Mouse (Mus musculus) urinary bladder, adult 2 months (tissue): Measurements from ENCODE around the gene Grid1. TPM values are rescaled to one million over a fixed set of nuclear protein-coding genes. Genes with fewer than 3 reads are reported as not detected.
A peak's percentile ranks its signal among the peaks of the same experiment; 100 is the strongest.

Source experiments
- DNase-seq: peaks from one replicate; pipeline ENCODE4 v3.0.0; 2022; ENCODE audit warnings: low spot score
- polyA plus RNA-seq: library from polyadenylated mRNA; depleted of rRNA; stranded (reverse); fragments of >200 nt; gene quantifications from 2 replicates; pipeline ENCODE4 v1.2.3, GENCODE M21; 2012; rRNA removed

Grid1 gene
- polyA plus RNA-seq, result 0.07 and 0.16 TPM in 2 replicates

- DNase-seq, result no peak
These were observed at the start of gene Grid1 for GRCm38 (mm10) chr14:34819919-34820652. Gene Grid1 (plus strand): TSS chr14:34820108.

DNA sequence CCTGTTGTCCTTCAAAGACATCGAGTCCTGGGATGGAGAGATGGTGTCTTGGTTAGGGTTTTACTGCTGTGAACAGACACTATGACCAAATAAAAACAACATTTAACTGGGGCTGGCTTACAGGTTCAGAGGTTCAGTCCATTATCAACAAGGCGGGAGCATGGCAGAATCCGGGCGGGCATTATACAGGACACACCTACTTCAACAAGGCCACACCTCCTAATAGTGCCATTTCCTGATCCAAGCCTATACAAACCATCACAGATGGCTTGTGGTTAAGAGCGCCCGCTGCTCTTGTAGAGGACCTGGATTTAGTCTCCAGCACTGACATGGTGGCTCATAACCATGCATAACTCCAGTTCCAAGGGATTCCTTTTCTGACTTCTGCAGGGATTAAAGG is 49.4 kb upstream of the Grid1 start:
- no peak for DNase-seq

DNA sequence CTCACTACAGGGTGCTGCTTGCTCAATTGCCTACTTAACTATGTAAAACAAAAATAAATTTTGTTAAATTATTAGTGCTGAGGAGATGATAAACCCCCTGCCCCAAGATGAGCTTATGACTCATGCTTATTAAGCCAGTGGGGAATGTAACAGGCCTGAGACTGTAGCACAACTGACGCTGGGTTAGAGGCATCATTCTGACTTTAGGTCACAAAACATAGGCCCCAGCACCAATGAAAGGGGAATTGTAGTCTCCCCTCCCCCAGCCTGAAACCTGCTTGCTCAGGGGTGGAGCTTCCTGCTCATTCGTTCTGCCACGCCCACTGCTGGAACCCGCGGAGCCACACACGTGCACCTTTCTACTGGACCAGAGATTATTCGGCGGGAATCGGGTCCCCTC is 48.3 kb upstream of the Grid1 start:
- DNase-seq, result no peak

DNA sequence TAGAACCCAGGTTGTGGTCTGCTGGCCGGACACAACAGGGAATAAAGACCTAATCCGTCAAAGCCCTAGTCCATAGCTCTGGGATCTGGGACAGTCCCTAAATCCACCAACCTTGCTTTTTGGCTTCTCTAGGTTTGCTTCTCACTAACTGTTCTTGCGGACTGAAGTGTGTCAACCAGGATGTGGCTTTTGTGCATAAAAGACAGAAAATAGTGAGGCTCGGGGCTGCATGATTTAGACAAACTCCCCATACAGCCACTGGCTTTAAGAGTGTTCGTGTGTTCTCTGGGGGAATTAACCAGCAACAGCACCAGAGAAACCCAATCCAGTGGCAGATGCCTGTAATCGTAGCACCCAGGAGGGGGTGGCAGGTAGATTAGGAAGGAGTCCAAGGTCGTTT is 47.8 kb upstream of the Grid1 start:
- no peak for DNase-seq

DNA sequence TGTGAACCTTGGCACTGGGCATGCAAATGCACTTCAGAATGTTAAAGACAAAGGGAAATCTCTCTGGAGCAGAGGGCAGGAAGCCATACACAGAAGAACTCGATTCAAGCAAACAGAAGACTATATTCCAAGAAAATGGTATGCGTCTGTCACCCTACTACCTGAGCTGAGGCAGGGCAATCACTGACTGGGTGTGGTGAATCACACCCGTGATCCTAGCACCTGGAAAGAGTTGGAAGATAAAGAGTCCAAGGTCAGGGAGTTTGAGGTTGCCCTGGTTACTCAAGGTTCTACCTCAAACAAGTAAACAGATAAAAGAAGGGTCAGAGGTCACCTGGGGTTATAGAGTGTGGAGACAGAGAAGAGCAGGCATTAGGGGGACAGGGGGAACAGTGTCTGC is 46.2 kb upstream of the Grid1 start:
- no peak for DNase-seq

GRCm38 (mm10) chr14:34774231-34774630 is 45.7 kb upstream of the Grid1 start:
- no peak for DNase-seq

- no peak for DNase-seq
These were observed 43.1 kb upstream of the Grid1 start for GRCm38 (mm10) chr14:34776719-34777385.

- no peak for DNase-seq
These were observed 42.1 kb upstream of the Grid1 start for GRCm38 (mm10) chr14:34777810-34778209.

DNA sequence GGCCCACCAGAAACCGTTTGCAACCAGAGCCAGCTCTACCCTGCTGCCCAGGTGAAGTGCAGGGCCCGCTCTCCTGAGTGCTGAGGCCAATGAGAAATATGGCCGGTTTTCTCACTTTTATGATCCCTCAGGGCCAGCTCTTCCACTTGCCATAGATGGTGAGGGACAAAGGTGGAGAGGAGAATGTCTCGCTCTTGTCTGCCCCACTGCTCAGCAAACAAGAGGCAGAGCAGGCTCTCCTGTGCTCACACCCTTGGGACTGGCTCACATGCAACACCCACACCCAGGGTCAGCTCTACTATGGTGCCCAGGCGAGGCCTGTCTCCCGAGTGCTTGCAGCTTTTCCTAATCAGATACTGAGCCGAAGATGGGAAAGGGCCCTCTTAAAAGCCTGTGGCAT is 41.1 kb upstream of the Grid1 start:
- no peak for DNase-seq

GRCm38 (mm10) chr14:34793406-34794037 is 26.4 kb upstream of the Grid1 start:
- DNase-seq, result no peak

- DNase-seq, result peak; percentile 56
These were observed 9.0 kb upstream of the Grid1 start for GRCm38 (mm10) chr14:34810763-34811489.

DNA sequence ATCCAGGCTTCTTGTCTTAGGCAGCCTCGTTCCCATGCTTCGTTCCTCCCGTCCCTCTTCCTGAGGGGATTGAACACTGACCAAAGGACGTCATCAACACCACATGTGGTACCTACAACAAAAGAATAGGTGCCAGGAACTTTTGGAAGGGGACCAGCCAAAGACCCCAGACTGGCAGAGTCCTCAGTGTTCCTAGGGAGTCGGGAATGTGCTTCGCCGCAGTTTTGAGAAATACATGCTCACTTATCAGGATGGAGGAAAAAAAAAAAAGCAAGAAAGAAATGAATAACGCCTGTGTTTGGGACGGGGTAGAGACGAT is 8.5 kb upstream of the Grid1 start:
- DNase-seq, result no peak

DNA sequence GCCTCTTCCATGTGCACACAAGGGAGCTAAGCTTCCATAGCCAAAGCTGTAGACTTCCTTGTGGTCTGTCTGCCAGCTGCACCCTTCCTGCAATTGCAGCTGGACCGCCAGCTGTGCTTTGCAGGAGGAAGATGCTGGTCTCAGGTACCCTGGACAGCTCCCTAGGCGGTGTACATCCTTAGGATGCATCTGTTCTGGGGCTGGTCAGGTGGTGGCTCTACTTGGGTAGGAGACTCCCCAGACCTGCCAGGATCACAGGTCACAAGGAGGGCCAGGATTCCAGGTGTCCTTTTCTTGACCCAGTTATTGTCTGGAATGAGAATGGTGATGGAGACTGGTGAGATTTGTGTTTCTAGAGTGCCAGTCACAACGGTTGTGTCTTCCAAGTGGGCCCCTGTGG is 3.6 kb upstream of the Grid1 start:
- no peak for DNase-seq

DNA sequence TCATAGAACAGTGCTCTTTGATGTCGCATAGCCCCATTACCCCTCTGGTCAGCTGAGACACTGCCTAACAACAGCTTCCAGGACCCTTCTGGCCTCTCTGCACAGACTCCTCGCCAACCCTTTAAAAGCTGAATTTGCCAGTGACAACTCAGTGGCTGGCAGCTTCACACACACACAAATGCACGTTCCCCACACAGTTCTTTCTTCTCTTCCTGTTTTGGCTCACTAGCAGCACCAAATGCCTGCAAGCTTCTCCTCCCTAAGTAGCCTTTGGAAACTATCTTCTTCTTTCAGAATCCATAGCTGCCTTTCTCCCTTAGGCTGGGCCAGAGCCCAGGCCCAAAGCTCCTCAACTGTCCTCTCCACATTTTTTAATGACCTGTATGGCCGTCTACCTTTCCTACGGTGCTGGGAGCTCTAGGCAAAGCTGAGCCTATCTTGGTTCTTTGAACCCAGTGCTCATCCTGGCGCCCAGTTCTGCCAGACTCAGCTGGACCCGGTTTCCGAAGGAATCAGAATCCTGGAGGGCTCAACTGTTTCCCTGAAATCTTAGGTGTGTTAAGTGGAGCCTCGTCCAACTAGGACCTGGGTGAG is 1.4 kb upstream of the Grid1 start:
- DNase-seq, result no peak

DNA sequence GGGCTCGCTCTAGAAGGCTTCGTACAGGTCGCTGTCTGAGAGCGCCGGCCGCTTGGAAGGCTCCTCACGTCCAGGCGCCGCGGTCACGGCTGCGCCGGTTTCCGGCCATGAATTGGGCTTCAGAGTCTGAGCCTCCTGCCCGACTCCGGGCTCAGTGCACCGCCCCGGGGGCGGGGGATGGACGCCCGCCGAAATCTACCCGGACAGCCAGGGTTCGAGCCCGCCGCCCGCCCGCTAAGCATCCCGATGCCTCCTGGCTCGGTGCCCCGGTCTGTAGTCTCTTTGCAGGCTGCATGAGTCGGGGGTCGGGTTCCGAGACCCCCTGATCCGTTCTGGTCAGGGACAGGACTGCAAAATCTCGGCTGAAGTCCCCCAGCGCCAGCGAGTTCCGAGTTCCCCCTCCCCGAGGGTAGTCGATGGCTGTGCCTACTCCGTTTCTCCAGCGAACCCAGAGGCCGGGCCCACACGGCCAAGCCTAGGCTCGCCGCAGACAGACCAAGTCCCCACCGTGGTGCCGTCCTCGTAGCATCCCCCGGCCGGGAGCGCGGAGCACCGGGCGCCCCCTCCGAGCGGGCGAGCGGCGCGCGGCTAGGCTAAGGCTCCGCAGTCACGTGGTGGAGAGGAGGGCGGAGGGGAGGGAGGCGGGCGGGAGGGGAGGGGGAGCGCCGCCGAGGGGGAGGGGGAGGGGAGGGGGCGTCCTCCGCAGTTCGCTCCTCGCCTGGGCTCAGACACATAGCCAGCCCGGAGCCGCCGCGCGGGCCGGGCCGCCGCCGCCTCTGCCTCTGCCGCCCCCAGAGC is 588 bp upstream of the Grid1 start:
- no peak for DNase-seq

DNA sequence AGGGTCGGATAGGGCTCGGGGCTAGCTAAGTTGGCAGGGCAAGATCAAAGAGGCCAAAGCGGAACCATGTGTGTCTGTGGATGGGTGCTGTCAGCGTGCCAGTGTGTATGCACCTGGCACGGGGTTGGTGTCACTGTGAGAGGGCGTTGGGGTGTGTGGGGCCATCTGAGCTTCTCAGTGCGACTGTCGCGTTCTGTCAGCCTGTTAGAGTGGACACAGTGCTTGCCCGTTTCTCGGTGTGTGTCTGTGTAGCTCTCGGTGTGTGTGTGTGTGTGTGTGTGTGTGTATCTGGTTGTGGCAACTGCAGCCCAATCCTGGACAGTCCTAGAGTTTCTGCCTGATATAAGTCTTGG is 721 bp downstream of the Grid1 start:
- no peak for DNase-seq

GRCm38 (mm10) chr14:34821131-34821790 is 1.4 kb downstream of the Grid1 start:
- peak; percentile 18 for DNase-seq

DNA sequence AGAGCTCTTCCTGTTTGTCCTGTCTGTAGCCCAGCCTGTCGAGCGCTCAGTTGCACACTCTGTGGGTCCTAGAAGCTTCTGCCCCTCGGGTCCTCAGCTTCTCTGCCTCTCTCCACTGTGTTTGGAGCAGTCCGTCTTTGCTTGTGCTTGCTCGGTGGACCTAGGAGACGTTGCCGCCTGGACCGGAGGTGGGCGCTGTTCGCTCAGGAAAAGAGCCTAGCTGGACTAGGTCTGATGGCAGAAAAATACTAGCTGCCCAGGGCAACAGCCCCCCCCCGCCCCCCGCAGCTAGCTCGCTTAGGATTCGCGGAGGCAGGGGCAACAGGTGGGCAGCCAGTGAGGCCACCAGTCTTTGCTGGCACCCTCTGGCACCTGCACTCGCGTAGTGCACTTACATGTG is 3.2 kb downstream of the Grid1 start:
- peak; percentile 24 for DNase-seq

- peak; percentile 11 for DNase-seq
These were observed 4.3 kb downstream of the Grid1 start for GRCm38 (mm10) chr14:34824186-34824585.

- DNase-seq, result peak; percentile 16
These were observed 6.0 kb downstream of the Grid1 start for GRCm38 (mm10) chr14:34825902-34826301.

DNA sequence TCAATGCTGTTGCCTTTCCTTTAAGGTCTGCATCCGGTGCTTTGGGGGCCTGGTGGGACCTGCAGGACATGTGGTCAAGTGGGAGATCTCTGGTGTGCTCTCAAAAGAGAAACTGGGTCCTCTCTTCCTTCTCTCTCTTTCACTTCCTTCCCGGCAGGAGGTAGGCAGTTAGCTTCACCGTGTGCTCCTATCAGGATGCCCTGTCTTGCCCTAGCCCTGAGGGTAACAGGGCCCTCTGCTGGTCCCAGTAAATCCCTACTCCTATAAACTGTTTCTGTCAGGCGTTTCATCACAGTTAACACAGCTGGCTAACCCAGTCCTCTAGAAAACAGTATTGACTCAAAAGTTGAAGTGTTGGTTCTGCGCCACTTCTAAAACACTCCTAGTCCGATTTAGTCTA is 9.9 kb downstream of the Grid1 start:
- DNase-seq, result no peak
